Mouse (Mus musculus) NIH3T3 (cell line): ENCODE results near the gene Angpt4.

Experiments
- DNase-seq: peaks from one replicate; pipeline ENCODE4 v3.0.0-alpha.2; 2012; ENCODE audit warnings: low read depth

The Angpt4 gene

GRCm38 (mm10) chr2:151981268-151981667 is 70.3 kb downstream of the Angpt4 start:
- DNase-seq, result no peak

- no peak for DNase-seq
Measured at GRCm38 (mm10) chr2:151982476-151982875, 71.5 kb downstream of the Angpt4 start.

- DNase-seq, result peak; percentile 46
Measured at GRCm38 (mm10) chr2:151984019-151984418, 73.0 kb downstream of the Angpt4 start.

- no peak for DNase-seq
Measured at GRCm38 (mm10) chr2:151985426-151986172, 74.6 kb downstream of the Angpt4 start.

GRCm38 (mm10) chr2:151986958-151987357 is 75.9 kb downstream of the Angpt4 start:
- no peak for DNase-seq

- DNase-seq, result no peak
Measured at GRCm38 (mm10) chr2:151988978-151989377, 78.0 kb downstream of the Angpt4 start.

- DNase-seq, result no peak
Measured at GRCm38 (mm10) chr2:151990985-151991394, 80.0 kb downstream of the Angpt4 start.

GRCm38 (mm10) chr2:151991446-151991845 is 80.4 kb downstream of the Angpt4 start:
- no peak for DNase-seq

- peak; percentile 88 for DNase-seq
Measured at GRCm38 (mm10) chr2:151994350-151995122, 83.5 kb downstream of the Angpt4 start.
